Mouse (Mus musculus): ENCODE measurements around the gene Tiam1. TPM values are rescaled to one million over a fixed set of nuclear protein-coding genes. Genes with fewer than 3 reads are reported as not detected.

The Tiam1 gene
- total and polyA plus RNA-seq, 2 experiments from 2014 or later, result 20.5 to 42.4 TPM

DNA sequence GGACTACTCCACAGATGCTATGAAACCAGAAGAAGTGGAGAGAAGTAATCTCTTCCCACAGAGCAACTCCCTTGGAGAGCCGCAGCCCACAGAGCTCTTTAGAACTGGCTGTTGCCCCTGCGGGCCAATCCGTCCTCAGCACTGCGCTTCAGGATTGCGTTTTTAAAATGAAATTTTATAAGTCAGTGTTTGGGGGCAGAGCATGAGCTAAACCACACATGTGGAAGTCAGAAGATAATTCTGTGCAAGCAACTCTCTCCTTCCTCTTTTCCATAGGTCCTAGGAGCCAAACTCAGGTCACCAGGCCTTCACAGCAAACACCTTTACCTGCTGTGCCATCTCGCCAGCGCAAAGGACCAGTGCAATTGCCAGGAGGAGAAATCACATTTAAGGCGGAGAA, 98.0 kb downstream of the Tiam1 start:
- WGBS, result 95% methylated on average over 8 of the region's 8 CpGs
- TF ChIP-seq CTCF (IDR thresholded peaks at IDR 0.05; ENCODE audit: low read depth), result no peak

DNA sequence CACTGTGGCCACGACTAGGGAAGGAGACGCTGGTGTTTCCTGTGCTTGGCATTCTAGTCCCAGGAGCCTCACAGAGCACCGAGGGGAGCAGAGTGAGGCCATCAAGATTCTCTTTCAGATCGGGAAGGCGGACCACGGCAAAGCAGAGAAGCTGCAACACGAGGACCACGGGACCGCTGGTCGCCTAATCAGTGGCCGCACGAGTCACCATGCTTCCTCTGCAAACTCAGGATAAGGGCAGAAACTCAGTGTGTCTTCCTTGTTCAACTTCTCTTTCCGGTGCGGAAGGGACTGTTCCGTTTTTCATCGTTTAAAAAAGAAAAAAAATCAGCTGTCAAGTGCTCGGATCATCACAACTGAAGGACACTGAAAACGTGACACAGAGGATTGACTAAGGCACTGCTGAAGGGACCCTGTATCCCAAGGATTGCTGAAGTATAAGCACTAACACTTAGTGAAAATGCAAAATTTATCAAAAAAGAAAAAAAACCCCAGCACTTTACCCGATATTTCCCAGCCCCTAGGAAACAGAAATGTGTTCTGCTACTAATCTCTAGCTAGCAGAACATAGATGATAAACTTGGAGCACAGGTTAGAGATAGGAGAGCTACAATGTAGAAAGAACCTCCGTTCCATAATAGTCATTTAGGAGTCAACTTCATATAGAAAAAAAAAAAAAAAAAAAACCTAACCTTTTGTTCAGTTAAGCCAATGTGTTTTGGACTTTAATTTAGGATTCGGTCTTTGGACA, 99.4 kb downstream of the Tiam1 start:
- H3K4me2 ChIP-seq (ENCODE audit: low read depth), result no peak overlapping the region
- no peak for DNase-seq

More for the DNA sequence above, 98.0 kb downstream of the Tiam1 start:
- H3K4me3 ChIP-seq (ENCODE audit: low read depth, low read length), result no peak overlapping the region
- no peak for DNase-seq
- H3K9ac ChIP-seq, result no peak overlapping the region
- H3K4me1 ChIP-seq (ENCODE audit: insufficient read depth), result peaks cover 17% of the 10 kb centered on the region; the same call in 1 of the 2 replicates
- H3K9me3 ChIP-seq (ENCODE audit: low read length), result no peaks in the 10 kb centered on the region
- ATAC-seq, result no peak
- no peak overlapping the region for H3K4me2 ChIP-seq (ENCODE audit: low read depth)
- H3K27ac ChIP-seq (ENCODE audit: low read depth, low read length), result no peak overlapping the region
- no peaks in the 10 kb centered on the region for H3K27me3 ChIP-seq (ENCODE audit: insufficient read depth, low read length)
- H3K36me3 ChIP-seq (ENCODE audit: insufficient read depth), result no peaks in the 10 kb centered on the region

DNA sequence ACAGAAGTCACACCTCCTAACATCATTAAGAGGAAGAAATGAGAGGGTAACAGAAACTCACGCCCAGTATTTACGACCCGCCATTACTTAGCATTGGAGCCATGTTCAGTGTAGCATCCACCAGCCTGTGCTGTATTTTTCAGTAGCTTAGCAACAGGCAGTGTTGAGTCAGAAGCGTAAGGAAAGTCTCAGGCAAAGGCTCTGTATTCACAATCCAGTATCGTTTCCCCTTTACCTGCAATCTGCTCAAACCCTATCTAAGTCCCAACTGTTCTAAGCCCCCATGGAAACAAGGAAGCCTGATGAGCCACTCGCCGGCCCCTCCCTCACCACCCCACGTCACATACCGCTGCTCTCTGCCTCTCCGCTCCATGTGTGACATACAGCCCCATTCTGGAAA, 100.7 kb downstream of the Tiam1 start:
- no peak overlapping the region for H3K4me3 ChIP-seq (ENCODE audit: low read depth, low read length)
- H3K4me1 ChIP-seq (ENCODE audit: insufficient read depth), result peaks cover 19% of the 10 kb centered on the region; the same call in 1 of the 2 replicates
- H3K27ac ChIP-seq (ENCODE audit: low read depth, low read length), result 0 out of 2 replicates have a peak overlapping the region, but pooled peaks have one; percentile 35
- H3K27me3 ChIP-seq (ENCODE audit: insufficient read depth, low read length), result no peaks in the 10 kb centered on the region
- H3K9ac ChIP-seq, result no peak overlapping the region
- ATAC-seq (peak; percentile 79), DNase-seq (peak; percentile 43)
- no peaks in the 10 kb centered on the region for H3K9me3 ChIP-seq (ENCODE audit: low read length)
- WGBS, result 82% methylated on average over 10 of the region's 10 CpGs
- no peak for TF ChIP-seq CTCF (IDR thresholded peaks at IDR 0.05; ENCODE audit: low read depth)
- H3K36me3 ChIP-seq (ENCODE audit: insufficient read depth), result no peaks in the 10 kb centered on the region
- H3K4me2 ChIP-seq (ENCODE audit: low read depth), result no peak overlapping the region

More for the DNA sequence above, 99.4 kb downstream of the Tiam1 start:
- 88% methylated on average over 21 of the region's 21 CpGs for WGBS
- ATAC-seq, result no peak
- no peak overlapping the region for H3K27ac ChIP-seq (ENCODE audit: low read depth, low read length)
- H3K9me3 ChIP-seq (ENCODE audit: low read length), result no peaks in the 10 kb centered on the region
- H3K36me3 ChIP-seq (ENCODE audit: insufficient read depth), result no peaks in the 10 kb centered on the region
- no peak for TF ChIP-seq CTCF (IDR thresholded peaks at IDR 0.05; ENCODE audit: low read depth)
- no peak overlapping the region for H3K4me3 ChIP-seq (ENCODE audit: low read depth, low read length)
- H3K4me1 ChIP-seq (ENCODE audit: insufficient read depth), result peaks cover 19% of the 10 kb centered on the region; the same call in 1 of the 2 replicates
- no peaks in the 10 kb centered on the region for H3K27me3 ChIP-seq (ENCODE audit: insufficient read depth, low read length)
- H3K9ac ChIP-seq, result no peak overlapping the region

DNA sequence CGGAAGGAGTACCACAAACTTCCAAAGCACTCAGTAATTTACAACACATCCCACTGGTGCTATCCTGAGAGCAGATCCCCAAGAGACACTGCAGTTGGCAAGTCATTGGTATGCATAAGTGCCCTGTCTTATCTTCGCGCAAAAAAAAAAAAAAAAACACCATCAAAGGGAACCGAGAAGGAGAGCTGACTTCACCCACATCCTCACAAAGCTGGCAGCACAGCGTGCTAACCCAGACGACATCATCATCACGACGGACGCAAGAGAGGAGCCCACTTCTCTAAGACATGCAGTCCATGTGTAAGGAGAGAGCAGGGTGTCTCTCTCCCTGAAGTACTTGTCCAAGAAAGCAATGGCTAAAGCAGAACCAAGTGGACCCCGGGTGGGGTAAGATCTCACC, 101.2 kb downstream of the Tiam1 start:
- Histone ChIP-seq H3K9me3 (ENCODE audit: low read length) (no peaks in the 10 kb centered on the region), H3K4me2 (ENCODE audit: low read depth) (no peak overlapping the region), H3K36me3 (ENCODE audit: insufficient read depth) (no peaks in the 10 kb centered on the region), H3K27me3 (ENCODE audit: insufficient read depth, low read length) (no peaks in the 10 kb centered on the region), H3K9ac (no peak overlapping the region), H3K4me3 (ENCODE audit: low read depth, low read length) (no peak overlapping the region), H3K27ac (ENCODE audit: low read depth, low read length) (0 out of 2 replicates have a peak overlapping the region, but pooled peaks have one; percentile 35), H3K4me1 (ENCODE audit: insufficient read depth) (peaks cover 19% of the 10 kb centered on the region; the same call in 1 of the 2 replicates)
- ATAC-seq (no peak), DNase-seq (no peak)
- WGBS, result 79% methylated on average over 10 of the region's 10 CpGs
- TF ChIP-seq CTCF (IDR thresholded peaks at IDR 0.05; ENCODE audit: low read depth), result no peak

DNA sequence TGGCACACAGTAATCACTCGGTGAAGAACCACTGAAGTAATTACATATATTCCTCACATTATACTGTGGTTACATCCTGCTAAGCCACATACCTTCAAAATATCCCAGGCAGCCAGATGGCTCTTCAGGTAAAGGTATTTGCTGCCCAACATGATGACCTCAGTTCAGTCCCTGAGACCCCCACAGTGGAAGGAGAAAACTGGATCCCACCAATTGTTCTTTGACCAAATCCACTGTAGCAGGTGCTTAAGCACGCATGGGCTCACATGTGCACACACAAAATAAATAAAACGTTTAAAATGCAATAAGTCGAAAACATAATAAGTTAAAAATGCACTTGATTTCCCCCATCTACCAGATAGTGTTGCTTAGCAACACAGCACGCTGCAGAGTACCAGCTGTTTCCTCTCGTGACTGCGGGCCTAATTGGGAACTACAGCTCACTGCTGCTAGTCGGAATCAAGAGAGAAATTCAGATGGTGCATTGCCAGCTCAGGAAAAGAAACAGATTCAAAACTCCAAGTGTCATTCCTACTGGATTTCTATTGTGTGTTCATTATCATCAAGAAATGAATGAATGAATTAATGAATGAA, 102.7 kb downstream of the Tiam1 start:
- peak overlapping the region; percentile 72 for H3K27ac ChIP-seq (ENCODE audit: low read depth, low read length)

DNA sequence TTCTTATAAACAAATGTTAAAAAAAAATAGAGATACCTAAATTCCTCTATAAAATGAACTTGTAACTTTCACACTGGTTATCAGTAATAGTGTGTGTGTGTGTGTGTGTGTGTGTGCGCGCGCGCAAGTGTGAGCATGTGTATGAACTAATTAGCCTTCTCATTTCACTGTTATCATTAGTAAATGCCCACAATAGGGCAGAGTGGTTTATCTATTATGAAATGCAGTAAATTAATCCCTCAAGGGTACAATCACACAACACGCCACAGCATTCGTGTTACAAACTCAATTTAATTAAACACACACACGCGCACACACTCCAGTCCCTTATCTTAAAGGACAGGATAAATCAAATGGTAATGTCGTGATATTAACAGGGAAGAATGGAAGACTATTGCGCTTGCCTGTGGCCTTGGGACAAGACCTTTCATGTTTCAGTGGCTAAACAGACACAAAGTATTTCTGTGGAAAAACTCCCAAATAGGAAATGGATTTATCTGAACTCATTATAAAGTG, 107.9 kb downstream of the Tiam1 start:
- no peak for DNase-seq
- H3K4me2 ChIP-seq (ENCODE audit: low read depth), result no peak overlapping the region
- no peak overlapping the region for H3K4me3 ChIP-seq (ENCODE audit: low read depth, low read length)
- WGBS, result 83% methylated on average over 10 of the region's 10 CpGs
- H3K4me1 ChIP-seq (ENCODE audit: insufficient read depth), result peaks cover 2% of the 10 kb centered on the region; the same call in 1 of the 2 replicates
- no peak for TF ChIP-seq CTCF (IDR thresholded peaks at IDR 0.05; ENCODE audit: low read depth)
- no peak overlapping the region for H3K9ac ChIP-seq
- H3K9me3 ChIP-seq (ENCODE audit: low read length), result no peaks in the 10 kb centered on the region
- ATAC-seq, result no peak
- H3K27me3 ChIP-seq (ENCODE audit: insufficient read depth, low read length), result no peaks in the 10 kb centered on the region
- no peaks in the 10 kb centered on the region for H3K36me3 ChIP-seq (ENCODE audit: insufficient read depth)
- H3K27ac ChIP-seq (ENCODE audit: low read depth, low read length), result no peak overlapping the region

More for the DNA sequence above, 102.7 kb downstream of the Tiam1 start:
- TF ChIP-seq CTCF (IDR thresholded peaks at IDR 0.05; ENCODE audit: low read depth), result peak; percentile 50
- H3K27me3 ChIP-seq (ENCODE audit: insufficient read depth, low read length), result no peaks in the 10 kb centered on the region
- H3K9ac ChIP-seq, result no peak overlapping the region
- ATAC-seq, result peak; percentile 92
- H3K4me2 ChIP-seq (ENCODE audit: low read depth), result no peak overlapping the region
- H3K36me3 ChIP-seq (ENCODE audit: insufficient read depth), result no peaks in the 10 kb centered on the region
- 34% methylated on average over 8 of the region's 8 CpGs for WGBS
- H3K4me1 ChIP-seq (ENCODE audit: insufficient read depth), result peaks cover 19% of the 10 kb centered on the region; the same call in 1 of the 2 replicates
- peak; percentile 87 for DNase-seq
- H3K9me3 ChIP-seq (ENCODE audit: low read length), result no peaks in the 10 kb centered on the region
- H3K4me3 ChIP-seq (ENCODE audit: low read depth, low read length), result no peak overlapping the region

DNA sequence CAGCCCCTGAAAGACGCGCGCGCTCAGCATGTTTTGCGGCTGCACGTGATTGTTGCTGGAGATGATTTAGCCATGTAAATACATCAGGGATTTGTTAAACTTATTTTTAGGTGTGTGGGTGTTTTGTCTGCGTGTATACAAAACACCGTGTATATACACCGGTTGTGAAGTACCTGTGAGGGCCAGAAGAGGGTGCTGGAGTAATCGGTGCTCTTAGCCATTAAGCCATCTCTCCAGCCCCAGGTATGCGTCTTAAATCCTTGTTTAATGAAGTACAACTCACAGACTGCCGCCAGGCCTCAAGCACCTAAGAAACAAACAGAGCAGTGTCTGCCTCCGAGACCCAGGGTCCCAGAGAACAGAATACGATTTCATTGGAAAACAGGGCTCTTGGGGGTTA, 113.2 kb downstream of the Tiam1 start:
- no peaks in the 10 kb centered on the region for H3K4me1 ChIP-seq (ENCODE audit: insufficient read depth)
- no peak overlapping the region for H3K4me2 ChIP-seq (ENCODE audit: low read depth)
- WGBS, result 89% methylated on average over 14 of the region's 14 CpGs
- no peak for ATAC-seq
- no peak for DNase-seq
- TF ChIP-seq CTCF (IDR thresholded peaks at IDR 0.05; ENCODE audit: low read depth), result peak; percentile 7; the same call in 1 of the 2 replicates
- no peak overlapping the region for H3K4me3 ChIP-seq (ENCODE audit: low read depth, low read length)
- H3K9ac ChIP-seq, result no peak overlapping the region
- no peak overlapping the region for H3K27ac ChIP-seq (ENCODE audit: low read depth, low read length)
- no peaks in the 10 kb centered on the region for H3K27me3 ChIP-seq (ENCODE audit: insufficient read depth, low read length)
- no peaks in the 10 kb centered on the region for H3K36me3 ChIP-seq (ENCODE audit: insufficient read depth)
- H3K9me3 ChIP-seq (ENCODE audit: low read length), result no peaks in the 10 kb centered on the region
